Mouse (Mus musculus) neutrophil, adult 65 days (primary cell): ENCODE measurements around the gene 1700025B11Rik. TPM values are rescaled to one million over a fixed set of nuclear protein-coding genes. Genes with fewer than 3 reads are reported as not detected.

Experiments
- total RNA-seq: library from RNA; stranded (reverse); gene quantifications from 2 replicates; pipeline ENCODE4 v1.2.4, GENCODE M21; 2023

Gene 1700025B11Rik
- not detected in 2 replicates for total RNA-seq

DNA sequence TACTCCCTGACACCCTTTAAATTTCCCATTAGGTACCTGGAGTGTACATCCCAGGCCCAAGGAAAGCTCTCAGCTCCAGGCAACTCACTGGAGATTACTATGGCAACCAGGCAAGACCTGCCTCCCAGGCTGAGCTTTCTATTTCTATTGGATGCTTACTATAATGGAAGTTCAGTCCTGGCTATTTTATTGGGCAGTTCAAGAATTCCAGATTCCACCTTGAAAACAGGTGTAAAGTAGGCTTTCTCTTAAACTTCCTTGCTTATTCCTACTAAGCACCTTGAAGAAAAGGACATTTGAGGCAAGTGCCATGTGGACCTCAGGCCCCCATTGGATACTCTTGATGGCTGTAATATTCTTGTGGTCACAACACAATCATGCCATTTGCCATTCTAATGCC lies at the start of gene 1700025B11Rik:
1700025B11Rik (minus strand) TSS at position 101 of the 400 bp plus-strand sequence.

DNA sequence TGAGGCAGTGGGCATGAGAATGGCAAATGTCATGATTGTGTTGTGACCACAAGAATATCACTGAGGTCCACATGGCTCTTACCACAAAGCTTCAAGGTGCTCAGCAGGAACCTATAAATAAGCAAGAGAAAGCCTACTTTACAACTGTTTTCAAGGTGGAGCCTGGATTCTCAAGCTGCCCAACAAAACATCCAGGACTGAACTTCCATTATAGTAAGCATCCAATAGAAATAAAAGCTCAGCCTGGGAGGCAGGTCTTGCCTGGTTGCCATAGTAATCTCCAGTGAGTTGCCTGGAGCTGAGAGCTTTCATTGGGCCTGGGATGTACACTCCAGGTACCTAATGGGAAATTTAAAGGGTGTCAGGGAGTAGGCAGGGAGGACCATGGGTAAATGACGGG lies 37.3 kb upstream of the 1700025B11Rik start, which contains the start of gene Gm36245:
Gm36245 (plus strand) TSS at position 301 of the 400 bp plus-strand sequence.

DNA sequence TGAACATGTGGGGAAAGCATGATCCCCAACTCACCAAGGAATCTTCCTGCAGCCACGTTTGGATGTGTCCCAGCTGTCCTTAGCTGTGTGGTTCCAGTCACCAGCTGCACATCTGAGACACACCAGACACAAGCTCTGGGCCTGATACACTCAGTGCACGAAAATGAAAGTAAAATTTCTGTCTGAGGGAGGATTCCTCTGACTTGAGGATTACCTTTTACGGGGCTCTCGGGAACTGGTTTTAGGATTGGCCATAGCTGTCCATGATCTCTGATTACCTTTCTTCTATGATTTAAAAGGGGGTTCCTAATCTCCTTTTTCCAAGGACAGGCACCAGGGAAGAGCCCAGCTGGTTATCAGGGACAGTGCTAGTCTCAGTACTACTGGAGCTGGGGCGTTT lies 34.3 kb upstream of the 1700025B11Rik start, which contains the start of gene Apol10b:
Apol10b (minus strand) TSS at position 165 of the 400 bp plus-strand sequence.

DNA sequence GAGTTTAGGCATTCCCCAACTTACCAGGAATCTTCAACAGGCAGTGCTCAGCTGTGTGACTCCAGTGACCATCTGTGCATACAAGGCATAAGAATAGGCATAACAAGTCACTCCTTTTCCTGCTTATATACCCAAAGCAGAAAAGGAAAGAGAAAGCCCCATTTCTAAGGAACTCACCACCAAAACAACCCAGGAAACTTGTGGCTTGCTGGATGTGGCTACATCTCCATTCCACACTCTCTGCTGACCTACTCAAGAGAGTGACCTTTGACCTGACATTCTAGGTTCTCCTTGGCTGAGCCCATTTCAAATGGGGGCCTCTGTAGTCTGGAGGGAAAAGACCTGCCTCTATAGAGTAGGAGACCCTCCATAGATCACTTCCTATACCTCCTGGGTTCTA lies 28.5 kb downstream of the 1700025B11Rik start, which contains the start of gene Apol7c:
Apol7c (minus strand) TSS at position 101 of the 400 bp plus-strand sequence.

Other genes with a start within 250 kb of the 1700025B11Rik start
- not detected in 2 replicates for gene Apol7a, start 162.8 kb downstream of the 1700025B11Rik start, total RNA-seq
- not detected in 2 replicates for gene Apol9a, start 150.8 kb downstream of the 1700025B11Rik start, total RNA-seq
- gene Apol7b, start 114.4 kb downstream of the 1700025B11Rik start, total RNA-seq: not detected in 2 replicates
- gene Apol10a, start 84.8 kb downstream of the 1700025B11Rik start, total RNA-seq: not detected in 2 replicates
- not detected in 2 replicates for gene Apol11a, start 53.6 kb downstream of the 1700025B11Rik start, total RNA-seq
- gene Apol7c, start 28.6 kb downstream of the 1700025B11Rik start, total RNA-seq: not detected in 2 replicates
- not detected in 2 replicates for gene Apol10b, start 34.2 kb upstream of the 1700025B11Rik start, total RNA-seq
- not detected in 2 replicates for gene Gm36245, start 37.4 kb upstream of the 1700025B11Rik start, total RNA-seq
- gene Apol11b, start 81.4 kb upstream of the 1700025B11Rik start, total RNA-seq: not detected in 2 replicates
- gene Apol7e, start 137.0 kb upstream of the 1700025B11Rik start, total RNA-seq: not detected in 2 replicates
- not detected in 2 replicates for gene Apol9b, start 167.1 kb upstream of the 1700025B11Rik start, total RNA-seq
- gene Apol8, start 195.1 kb upstream of the 1700025B11Rik start, total RNA-seq: 8.8 and 11.6 TPM in 2 replicates